Mouse (Mus musculus) heart, postnatal 14 days (tissue): Measurements from ENCODE around the gene Mfsd11. TPM values are rescaled to one million over a fixed set of nuclear protein-coding genes. Genes with fewer than 3 reads are reported as not detected.
"Not testable (repeated sequence)": the region's sequence is repeated elsewhere in the genome, so short reads cannot be mapped to it uniquely, and the experiment has no call there.

Source experiments
- DNase-seq, 2 experiments: peaks; one replicate each; pipeline ENCODE4 v3.0.0; 2021 to 2022
- intact Hi-C: fragments of 180-260 bp; cut with DNase I; formaldehyde crosslinking; loops from one replicate; pipeline ENCODE4 v1.15.1; 2025
- total RNA-seq, 2 experiments: library from RNA; stranded (reverse); gene quantifications; 2 replicates each; pipeline ENCODE4 v1.2.3; 2021

Gene Mfsd11
- total RNA-seq, 2 experiments from 2014 or later: 39.8 to 40.4 TPM

GRCm38 (mm10) chr11:116869641-116870040 lies 17.4 kb downstream of the Mfsd11 start:
- intact Hi-C loops: no loop called here
- no peak for DNase-seq

DNA sequence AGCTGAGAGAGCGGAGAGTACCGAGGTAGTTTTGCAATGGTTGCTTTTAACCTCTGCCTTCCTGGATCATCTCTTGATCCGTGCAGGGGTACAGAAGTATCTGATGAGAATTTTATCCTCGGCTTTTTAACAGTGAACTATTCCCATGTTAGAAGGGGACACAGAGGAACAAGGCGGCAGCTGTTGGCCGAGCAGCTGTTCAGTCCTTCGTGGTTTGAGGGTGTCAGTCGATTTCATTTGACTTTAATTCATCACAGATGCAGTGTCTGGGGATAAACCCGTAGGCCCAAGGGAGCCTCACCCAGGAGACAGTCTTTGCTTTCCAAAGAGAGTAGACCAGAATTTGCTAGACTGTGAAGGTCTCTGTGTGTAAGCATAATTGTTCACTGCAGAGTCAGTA lies 19.3 kb downstream of the Mfsd11 start:
- DNase-seq: no peak
- intact Hi-C loops: no loop called here

GRCm38 (mm10) chr11:116873987-116874386 lies 21.7 kb downstream of the Mfsd11 start:
- intact Hi-C loops: no loop called here

GRCm38 (mm10) chr11:116878454-116878853 lies 26.2 kb downstream of the Mfsd11 start:
- no peak for DNase-seq
- intact Hi-C loops: no loop called here

More at GRCm38 (mm10) chr11:116873987-116874386, 21.7 kb downstream of the Mfsd11 start:
- DNase-seq: no peak

DNA sequence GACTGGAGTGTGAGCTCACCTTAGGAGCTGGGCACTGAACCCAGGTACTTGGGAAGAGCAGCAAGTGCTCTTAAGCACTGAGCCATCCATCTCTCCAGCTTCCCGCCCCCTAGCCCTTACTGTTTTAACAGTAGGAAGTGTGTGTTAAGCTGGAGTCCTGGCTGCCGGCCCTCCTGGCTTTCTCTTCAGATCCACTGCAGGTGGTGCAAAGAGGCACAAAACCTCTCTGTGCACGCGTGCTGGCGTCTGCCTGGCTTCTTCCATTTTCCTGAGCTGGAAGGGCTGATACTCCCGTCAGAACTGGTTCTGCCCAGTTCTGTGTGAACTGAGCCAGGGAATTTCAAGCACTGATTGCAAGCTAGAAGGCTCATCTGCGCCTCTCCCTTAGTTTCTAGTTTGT lies 28.6 kb downstream of the Mfsd11 start:
- no peak for DNase-seq
- intact Hi-C loops: no loop called here

- intact Hi-C loops: no loop called here
- no peak for DNase-seq
Measured at GRCm38 (mm10) chr11:116881440-116881839, 29.2 kb downstream of the Mfsd11 start.

- no peak for DNase-seq
- intact Hi-C loops: no loop called here
Measured at GRCm38 (mm10) chr11:116882446-116882845, 30.2 kb downstream of the Mfsd11 start.

DNA sequence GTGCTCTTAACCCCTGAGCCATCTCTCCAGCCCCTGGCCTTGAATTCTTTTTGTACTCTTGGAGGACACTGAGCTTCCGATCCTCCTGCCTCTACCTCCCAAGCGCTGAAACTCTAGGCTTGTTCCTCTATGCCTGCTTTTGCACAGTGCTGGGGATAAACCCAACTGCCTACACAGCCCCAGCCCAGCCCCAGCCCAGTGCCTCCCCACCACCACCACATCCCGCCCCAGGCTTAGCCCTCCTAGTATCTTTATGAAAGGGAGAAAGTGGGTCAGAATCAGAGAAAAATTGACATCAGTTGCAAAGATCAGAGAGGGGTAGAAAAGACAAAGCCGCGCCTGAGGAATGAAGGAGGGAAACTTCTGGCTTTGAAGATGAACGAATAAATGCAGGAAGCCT lies 31.8 kb downstream of the Mfsd11 start:
- no peak for DNase-seq
- intact Hi-C loops: loop anchor here (2.0 kb wide), 1 partner anchor 173 kb away; no protein-coding TSS in a partner anchor

- intact Hi-C loops: loop anchor here (2.0 kb wide), 1 partner anchor 171 kb away; no protein-coding TSS in a partner anchor
- DNase-seq: peak; percentile 75 to 85
Measured at GRCm38 (mm10) chr11:116885275-116886151, 33.3 kb downstream of the Mfsd11 start.

DNA sequence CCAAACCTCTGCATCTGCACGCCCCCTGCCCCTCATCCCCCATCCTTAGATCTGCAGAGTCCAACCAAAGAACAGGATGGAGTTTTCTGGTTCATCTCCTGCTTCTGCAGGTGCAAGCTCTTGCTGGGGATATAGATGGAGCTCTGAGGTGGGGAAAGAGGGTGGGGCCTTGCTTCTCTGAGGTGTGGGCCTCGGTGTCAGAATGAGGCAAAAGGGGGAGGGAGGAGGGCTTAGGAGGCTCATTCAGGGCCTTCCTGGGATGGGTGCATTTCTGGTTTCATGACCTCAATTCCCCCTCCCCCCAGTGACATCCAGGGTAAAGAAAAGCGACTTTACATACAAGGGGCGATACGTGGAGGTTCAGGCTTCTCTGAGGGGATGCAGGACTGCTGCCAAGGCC lies 34.9 kb downstream of the Mfsd11 start:
- no peak for DNase-seq
- intact Hi-C loops: no loop called here

DNA sequence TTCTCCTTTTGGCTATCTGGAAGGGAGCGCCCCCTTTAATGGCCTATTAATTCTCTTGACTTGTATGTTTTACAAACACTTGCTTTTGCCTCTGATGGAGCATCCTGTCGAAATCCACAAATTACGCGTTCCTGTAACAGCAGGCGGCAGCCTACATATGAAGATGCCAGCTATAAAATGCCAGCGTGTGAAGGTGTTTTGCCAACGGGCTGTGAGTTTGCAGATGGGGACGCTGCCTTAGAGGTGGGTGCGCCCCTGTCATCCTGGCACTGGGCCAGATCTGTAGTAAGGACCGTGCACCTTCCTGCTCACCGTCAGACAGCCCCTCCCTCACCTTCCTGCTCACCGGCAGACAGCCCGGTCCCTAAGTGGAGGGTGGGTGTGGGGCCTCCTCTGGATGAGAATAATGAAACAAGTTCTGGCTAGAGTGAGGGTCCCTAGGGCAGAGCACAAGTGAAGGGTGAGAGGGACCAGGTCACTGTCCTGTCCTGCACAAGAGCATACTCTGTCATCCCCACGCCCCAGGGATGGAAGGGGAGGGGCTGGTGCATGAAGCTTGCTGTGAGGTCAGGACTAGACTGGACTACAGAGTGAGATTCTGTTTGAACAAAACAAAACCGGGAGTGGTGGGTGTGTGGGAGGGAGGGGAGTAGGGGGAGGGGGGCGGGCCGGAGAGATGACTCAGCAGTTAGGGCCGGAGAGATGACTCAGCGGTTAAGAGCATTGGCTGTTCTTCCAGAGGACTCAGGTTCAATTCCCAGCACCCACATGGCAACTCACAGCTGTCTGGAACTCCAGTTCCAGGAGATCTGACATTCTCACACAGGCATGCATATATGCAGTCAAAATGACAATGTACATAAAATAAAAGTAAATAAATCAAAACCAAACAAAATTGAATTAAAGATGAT lies 41.5 kb downstream of the Mfsd11 start:
- intact Hi-C loops: no loop called here
- no peak for DNase-seq

DNA sequence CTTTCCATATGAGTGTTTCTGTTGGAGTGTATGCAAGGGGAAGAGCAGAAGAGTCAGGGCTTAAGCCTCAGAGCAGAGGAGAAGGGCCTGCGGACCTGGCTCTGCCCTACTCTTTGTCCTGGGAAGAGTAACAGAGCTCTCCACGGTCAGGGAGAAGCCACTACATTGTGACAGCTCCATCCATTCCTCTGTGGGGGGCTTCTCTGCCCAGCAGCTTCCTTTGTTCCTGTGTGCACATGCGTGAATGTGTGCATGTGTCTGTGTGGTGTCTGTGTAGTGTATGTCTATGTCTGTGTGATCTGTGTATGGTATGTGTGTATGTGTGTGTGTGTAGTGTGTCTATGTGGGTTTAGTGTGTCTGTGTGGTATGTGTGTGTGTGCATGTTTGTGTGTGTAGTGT lies 43.2 kb downstream of the Mfsd11 start:
- no peak for DNase-seq
- intact Hi-C loops: no loop called here

DNA sequence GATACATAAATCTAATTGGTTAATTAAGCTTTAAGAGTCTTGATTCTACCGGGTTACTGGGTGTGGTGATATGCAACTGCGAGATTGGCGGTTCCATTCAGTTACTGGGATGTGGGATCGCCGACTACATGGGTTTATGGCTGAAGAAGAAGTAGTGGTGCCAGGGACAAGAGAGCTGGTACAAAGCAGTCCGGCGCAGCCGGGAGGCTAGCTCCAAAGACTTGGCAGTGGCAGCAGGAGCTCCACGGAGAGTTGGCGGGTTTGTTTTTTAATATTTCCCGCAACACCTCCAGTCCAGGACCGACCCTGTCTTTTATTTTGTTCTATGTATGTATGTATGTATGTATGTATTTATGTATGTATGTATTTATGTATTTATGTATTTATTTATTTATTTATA lies 47.0 kb downstream of the Mfsd11 start:
- intact Hi-C loops: no loop called here
- DNase-seq: no peak

GRCm38 (mm10) chr11:116902588-116902987 lies 50.3 kb downstream of the Mfsd11 start:
- intact Hi-C loops: not testable (repeated sequence)

GRCm38 (mm10) chr11:116905741-116906456 lies 53.7 kb downstream of the Mfsd11 start:
- DNase-seq: no peak
- intact Hi-C loops: no loop called here

More at GRCm38 (mm10) chr11:116902588-116902987, 50.3 kb downstream of the Mfsd11 start:
- not testable (repeated sequence) for DNase-seq

DNA sequence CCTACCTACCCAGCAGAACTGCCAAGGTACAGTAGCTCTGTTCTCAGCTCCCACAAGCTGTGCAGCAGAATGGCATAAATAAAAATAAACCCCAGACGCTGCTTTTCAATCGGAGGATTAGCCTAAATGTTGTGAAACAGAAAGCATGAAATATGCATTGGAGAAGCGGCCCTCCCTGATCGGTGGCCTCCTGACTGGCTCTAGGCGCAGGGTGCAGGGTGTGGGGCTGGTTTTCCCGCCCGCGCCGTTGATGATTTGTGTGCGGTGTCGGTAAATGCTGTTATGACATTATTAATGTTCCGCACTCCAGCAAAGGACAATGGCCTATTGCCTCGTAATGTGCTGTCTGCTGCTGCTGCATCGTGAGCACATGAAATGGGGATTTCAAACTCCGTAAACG lies 61.3 kb downstream of the Mfsd11 start:
- intact Hi-C loops: loop anchor here (10.0 kb wide), 1 partner anchor 261 kb away; no protein-coding TSS in a partner anchor
- no peak for DNase-seq

DNA sequence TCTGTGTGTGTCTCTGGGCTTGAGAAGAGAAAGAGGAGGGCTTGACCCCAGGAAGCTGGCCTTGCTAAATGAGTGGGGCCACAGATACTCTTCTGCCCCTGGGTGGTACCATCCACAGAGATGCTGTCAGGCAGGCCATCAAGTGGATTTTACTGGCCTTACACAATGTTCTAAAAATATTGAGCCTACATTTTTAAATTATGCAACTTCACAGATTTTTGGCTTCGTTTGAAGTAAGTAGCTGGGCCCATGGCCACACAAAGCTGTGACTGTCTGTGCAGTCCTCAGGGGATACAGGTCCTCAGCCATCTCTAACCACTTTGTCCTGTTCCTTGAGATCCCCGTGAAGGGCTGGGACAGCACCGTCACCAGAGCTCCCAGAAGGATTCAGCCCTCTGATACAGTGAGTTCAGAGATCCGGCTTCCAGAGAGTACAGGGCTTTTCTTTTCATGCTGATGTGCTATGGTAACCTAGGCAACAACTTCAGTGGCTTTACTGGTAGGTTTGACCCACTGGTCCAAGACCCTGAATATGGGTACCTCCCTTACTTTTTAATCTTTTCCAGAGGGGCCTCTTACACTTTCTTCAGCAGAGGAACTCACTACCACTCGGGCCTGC lies 62.1 kb downstream of the Mfsd11 start:
- intact Hi-C loops: loop anchor here (10.0 kb wide), 1 partner anchor 260 kb away; no protein-coding TSS in a partner anchor
- no peak for DNase-seq

DNA sequence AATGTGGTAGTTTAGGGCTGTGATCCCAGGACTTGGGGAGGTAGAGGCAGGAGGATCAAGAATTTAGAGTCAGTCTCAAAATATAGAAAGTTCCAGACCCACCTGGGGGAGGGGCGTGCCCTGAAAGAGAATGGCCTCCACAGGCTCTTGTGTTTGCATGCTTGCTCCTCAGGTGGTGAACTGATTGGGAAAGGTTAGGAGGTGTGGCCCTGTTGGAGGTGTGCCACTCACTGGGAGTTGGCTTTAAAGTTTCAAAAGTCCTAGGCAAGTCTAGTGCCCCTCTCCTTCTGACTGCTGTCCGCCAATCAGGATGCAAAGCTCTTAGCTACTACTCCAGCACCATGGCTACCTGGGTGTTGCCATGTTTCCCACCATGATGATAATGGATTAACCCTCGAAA lies 63.0 kb downstream of the Mfsd11 start:
- intact Hi-C loops: loop anchor here (10.0 kb wide), 1 partner anchor 260 kb away; no protein-coding TSS in a partner anchor
- DNase-seq: no peak

- no peak for DNase-seq
- intact Hi-C loops: loop anchor here (10.0 kb wide), 1 partner anchor 257 kb away; no protein-coding TSS in a partner anchor
Measured at GRCm38 (mm10) chr11:116917361-116917760, 65.1 kb downstream of the Mfsd11 start.
